Mouse (Mus musculus) bone marrow, adult 2 months (tissue): ENCODE measurements around the gene Rnf157.

ENCODE experiments used
- CTCF ChIP-seq: fragments of 200-500 bp; IDR thresholded peaks from 2 replicates; pipeline ENCODE4 v1.5.1; 2011; ENCODE audit warnings: low read length, control low read depth; ENCODE audit not compliant: control insufficient read depth, insufficient read depth
- POLR2A ChIP-seq: fragments of 200-500 bp; IDR thresholded peaks from 2 replicates; pipeline ENCODE4 v1.6.1; 2011; ENCODE audit warnings: low read depth, mild to moderate bottlenecking, control low read depth, low read length, borderline replicate concordance; ENCODE audit not compliant: control insufficient read depth

DNA sequence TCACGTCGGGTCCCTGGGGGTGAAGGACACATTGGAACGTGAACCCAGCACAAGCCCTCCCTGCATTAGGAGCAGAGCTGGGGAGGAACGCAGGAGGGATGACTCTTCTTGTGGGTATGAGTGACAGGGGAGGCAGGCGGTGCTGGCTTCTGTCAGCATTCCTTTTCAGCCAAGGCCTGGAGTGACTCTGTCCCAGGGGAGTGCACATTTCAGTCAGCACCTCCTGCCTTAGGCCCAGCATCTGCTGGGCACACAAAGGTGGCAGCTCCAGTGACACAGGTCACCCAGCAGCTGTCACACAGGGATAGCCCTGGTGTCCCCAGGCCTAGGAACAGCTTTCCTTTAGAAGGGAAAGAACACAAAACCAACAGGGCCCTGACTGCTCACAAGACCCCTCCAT lies 64.9 kb downstream of the Rnf157 start:
- TF ChIP-seq POLR2A (no peak), CTCF (no peak)
